Mouse (Mus musculus) brain, embryonic 14.5 days (tissue): Measurements from ENCODE around the gene Cul1.

Experiments used
- CTCF ChIP-seq: fragments of 200-500 bp; IDR thresholded peaks from 2 replicates; pipeline ENCODE4 v1.5.1; 2012; ENCODE audit warnings: inconsistent platforms, mild to moderate bottlenecking, moderate library complexity, borderline replicate concordance; ENCODE audit not compliant: insufficient read depth, insufficient read length; ENCODE audit errors: extremely low read depth
- POLR2A ChIP-seq: fragments of 200-500 bp; IDR thresholded peaks from 2 replicates; pipeline ENCODE4 v1.6.1; 2012; ENCODE audit warnings: mild to moderate bottlenecking, inconsistent platforms, borderline replicate concordance; ENCODE audit not compliant: poor library complexity, insufficient read depth, insufficient read length, severe bottlenecking; ENCODE audit errors: extremely low read depth

GRCm38 (mm10) chr6:47418691-47419090, 34.5 kb upstream of the Cul1 start:
- TF ChIP-seq CTCF (no peak), POLR2A (no peak)
